Mouse (Mus musculus) spleen, postnatal 36 days (tissue): ENCODE data around the gene Gm19426.

Source experiments
- DNase-seq, 2 experiments: peaks; one replicate each; pipeline ENCODE4 v3.0.0; 2022; ENCODE audit warnings: low spot score in 2 of 2, mixed read lengths in 1 of 2

The Gm19426 gene

GRCm38 (mm10) chr2:84743561-84743960 lies at the start of gene Gm19426:
TSS of gene Gm19426 (minus strand) at chr2:84743655.
- DNase-seq, result peak in 1 of 2 experiments; percentile 7

GRCm38 (mm10) chr2:84793154-84793553 lies 49.7 kb upstream of the Gm19426 start:
- no peak for DNase-seq

GRCm38 (mm10) chr2:84792516-84792915 lies 49.1 kb upstream of the Gm19426 start:
- DNase-seq, result no peak

- DNase-seq, result no peak
Measured at GRCm38 (mm10) chr2:84790418-84790817, 47.0 kb upstream of the Gm19426 start.

GRCm38 (mm10) chr2:84788316-84788715 lies 44.9 kb upstream of the Gm19426 start:
- no peak for DNase-seq

GRCm38 (mm10) chr2:84783840-84784566 lies 40.5 kb upstream of the Gm19426 start:
- no peak for DNase-seq

- DNase-seq, result no peak
Measured at GRCm38 (mm10) chr2:84783315-84783714, 39.9 kb upstream of the Gm19426 start.

- peak in 1 of 2 experiments; percentile 7 for DNase-seq
Measured at GRCm38 (mm10) chr2:84779210-84779609, 35.8 kb upstream of the Gm19426 start.

GRCm38 (mm10) chr2:84777706-84778105 lies 34.3 kb upstream of the Gm19426 start:
- DNase-seq, result no peak

- no peak for DNase-seq
Measured at GRCm38 (mm10) chr2:84775665-84776064, 32.2 kb upstream of the Gm19426 start.

GRCm38 (mm10) chr2:84775241-84775640 lies 31.8 kb upstream of the Gm19426 start, which contains the start of gene Serping1:
TSS of gene Serping1 (minus strand) at chr2:84775444.
- DNase-seq, result no peak

- peak; percentile 7 to 31 for DNase-seq
Measured at GRCm38 (mm10) chr2:84774751-84775150, 31.3 kb upstream of the Gm19426 start.

- no peak for DNase-seq
Measured at GRCm38 (mm10) chr2:84773195-84773594, 29.7 kb upstream of the Gm19426 start.

GRCm38 (mm10) chr2:84772454-84772853 lies 29.0 kb upstream of the Gm19426 start:
- DNase-seq, result no peak

GRCm38 (mm10) chr2:84770501-84770900 lies 27.0 kb upstream of the Gm19426 start:
- no peak for DNase-seq

GRCm38 (mm10) chr2:84762818-84763217 lies 19.4 kb upstream of the Gm19426 start:
- no peak for DNase-seq

GRCm38 (mm10) chr2:84762295-84762694 lies 18.8 kb upstream of the Gm19426 start:
- no peak for DNase-seq

GRCm38 (mm10) chr2:84761840-84762239 lies 18.4 kb upstream of the Gm19426 start:
- DNase-seq, result no peak

- DNase-seq, result no peak
Measured at GRCm38 (mm10) chr2:84761309-84761708, 17.9 kb upstream of the Gm19426 start.

- no peak for DNase-seq
Measured at GRCm38 (mm10) chr2:84760777-84761176, 17.3 kb upstream of the Gm19426 start.

- peak; percentile 10 to 31 for DNase-seq
Measured at GRCm38 (mm10) chr2:84758542-84759127, 15.2 kb upstream of the Gm19426 start.

- no peak for DNase-seq
Measured at GRCm38 (mm10) chr2:84757026-84757682, 13.7 kb upstream of the Gm19426 start.

GRCm38 (mm10) chr2:84756245-84756644 lies 12.8 kb upstream of the Gm19426 start:
- no peak for DNase-seq
